Mouse (Mus musculus): ENCODE measurements around the gene Ptpn13. TPM values are rescaled to one million over a fixed set of nuclear protein-coding genes. Genes with fewer than 3 reads are reported as not detected.

Gene Ptpn13
- polyA plus RNA-seq, 1 experiment from 2014 or later, result 4.1 TPM

- H3K4me3 ChIP-seq (replicated peaks; ENCODE audit: low read length), result no peak overlapping the region
- H3K9ac ChIP-seq (replicated peaks; ENCODE audit: low read depth, low read length), result no peak overlapping the region
- H3K4me1 ChIP-seq (replicated peaks; ENCODE audit: control insufficient read depth, insufficient read depth, low read length), result peaks cover 8% of the 10 kb centered on the region
- H3K27me3 ChIP-seq (replicated peaks; ENCODE audit: control insufficient read depth, insufficient read depth, low read length), result no peaks in the 10 kb centered on the region
- H3K9me3 ChIP-seq (ENCODE audit: control insufficient read depth, low read length), result no peaks in the 10 kb centered on the region
- no peak for ATAC-seq
- no peak overlapping the region for H3K4me2 ChIP-seq (ENCODE audit: low read length)
- 93% methylated on average over 5 of the region's 5 CpGs for WGBS
- H3K27ac ChIP-seq (ENCODE audit: low read length), result no peak overlapping the region
- no peaks in the 10 kb centered on the region for H3K36me3 ChIP-seq (ENCODE audit: control insufficient read depth, insufficient read depth)
Measured at GRCm38 (mm10) chr5:103624831-103625230, 199.8 kb downstream of the Ptpn13 start.

- peaks cover 11% of the 10 kb centered on the region for H3K4me1 ChIP-seq (replicated peaks; ENCODE audit: control insufficient read depth, insufficient read depth, low read length)
- H3K27ac ChIP-seq (ENCODE audit: low read length), result no peak overlapping the region
- H3K9ac ChIP-seq (replicated peaks; ENCODE audit: low read depth, low read length), result no peak overlapping the region
- H3K4me3 ChIP-seq (replicated peaks; ENCODE audit: low read length), result no peak overlapping the region
- no peak overlapping the region for H3K4me2 ChIP-seq (ENCODE audit: low read length)
- no peaks in the 10 kb centered on the region for H3K9me3 ChIP-seq (ENCODE audit: control insufficient read depth, low read length)
- no peak for ATAC-seq
- H3K36me3 ChIP-seq (ENCODE audit: control insufficient read depth, insufficient read depth), result no peaks in the 10 kb centered on the region
- H3K27me3 ChIP-seq (replicated peaks; ENCODE audit: control insufficient read depth, insufficient read depth, low read length), result no peaks in the 10 kb centered on the region
- WGBS, result 82% methylated on average over 6 of the region's 6 CpGs
Measured at GRCm38 (mm10) chr5:103628499-103628898, 203.5 kb downstream of the Ptpn13 start.

- Histone ChIP-seq H3K27ac (ENCODE audit: low read length) (no peak within 1 kb of the TSS), H3K9me3 (ENCODE audit: control insufficient read depth, low read length) (no peaks in the 10 kb centered on the region)
- ATAC-seq, result peak; percentile 77
Measured at GRCm38 (mm10) chr5:103629111-103629764, 204.2 kb downstream of the Ptpn13 start, which contains the start of gene Slc10a6. TSS of gene Slc10a6 (minus strand) at chr5:103629403.

GRCm38 (mm10) chr5:103629854-103630580 lies 205.0 kb downstream of the Ptpn13 start:
- WGBS, result 73% methylated on average over 9 of the region's 9 CpGs
- Histone ChIP-seq H3K27ac (ENCODE audit: low read length) (no peak overlapping the region), H3K9ac (replicated peaks; ENCODE audit: low read depth, low read length) (no peak overlapping the region), H3K36me3 (ENCODE audit: control insufficient read depth, insufficient read depth) (no peaks in the 10 kb centered on the region), H3K4me3 (replicated peaks; ENCODE audit: low read length) (no peak overlapping the region), H3K27me3 (replicated peaks; ENCODE audit: control insufficient read depth, insufficient read depth, low read length) (no peaks in the 10 kb centered on the region), H3K4me2 (ENCODE audit: low read length) (no peak overlapping the region), H3K9me3 (ENCODE audit: control insufficient read depth, low read length) (no peaks in the 10 kb centered on the region), H3K4me1 (replicated peaks; ENCODE audit: control insufficient read depth, insufficient read depth, low read length) (peaks cover 11% of the 10 kb centered on the region)
- no peak for ATAC-seq

More at GRCm38 (mm10) chr5:103629111-103629764, 204.2 kb downstream of the Ptpn13 start, which contains the start of gene Slc10a6:
- peaks cover 11% of the 10 kb centered on the region for H3K4me1 ChIP-seq (replicated peaks; ENCODE audit: control insufficient read depth, insufficient read depth, low read length)
- no peak within 1 kb of the TSS for H3K4me3 ChIP-seq (replicated peaks; ENCODE audit: low read length)
- no peaks in the 10 kb centered on the region for H3K27me3 ChIP-seq (replicated peaks; ENCODE audit: control insufficient read depth, insufficient read depth, low read length)
- 55% methylated on average over 17 of the region's 17 CpGs for WGBS
- H3K9ac ChIP-seq (replicated peaks; ENCODE audit: low read depth, low read length), result no peak within 1 kb of the TSS
- H3K36me3 ChIP-seq (ENCODE audit: control insufficient read depth, insufficient read depth), result no peaks in the 10 kb centered on the region
- H3K4me2 ChIP-seq (ENCODE audit: low read length), result no peak within 1 kb of the TSS

- WGBS, result 92% methylated on average over 2 of the region's 2 CpGs
- Histone ChIP-seq H3K4me2 (ENCODE audit: low read length) (no peak overlapping the region), H3K27me3 (replicated peaks; ENCODE audit: control insufficient read depth, insufficient read depth, low read length) (no peaks in the 10 kb centered on the region), H3K4me3 (replicated peaks; ENCODE audit: low read length) (no peak overlapping the region), H3K9me3 (ENCODE audit: control insufficient read depth, low read length) (no peaks in the 10 kb centered on the region), H3K9ac (replicated peaks; ENCODE audit: low read depth, low read length) (no peak overlapping the region), H3K27ac (ENCODE audit: low read length) (no peak overlapping the region), H3K36me3 (ENCODE audit: control insufficient read depth, insufficient read depth) (no peaks in the 10 kb centered on the region), H3K4me1 (replicated peaks; ENCODE audit: control insufficient read depth, insufficient read depth, low read length) (no peaks in the 10 kb centered on the region)
- ATAC-seq, result no peak
Measured at GRCm38 (mm10) chr5:103637162-103637561, 212.2 kb downstream of the Ptpn13 start.

- no peak overlapping the region for H3K9ac ChIP-seq (replicated peaks; ENCODE audit: low read depth, low read length)
- ATAC-seq, result no peak
- H3K4me2 ChIP-seq (ENCODE audit: low read length), result no peak overlapping the region
- no peak overlapping the region for H3K27ac ChIP-seq (ENCODE audit: low read length)
- H3K4me3 ChIP-seq (replicated peaks; ENCODE audit: low read length), result no peak overlapping the region
- no peaks in the 10 kb centered on the region for H3K27me3 ChIP-seq (replicated peaks; ENCODE audit: control insufficient read depth, insufficient read depth, low read length)
- H3K9me3 ChIP-seq (ENCODE audit: control insufficient read depth, low read length), result no peaks in the 10 kb centered on the region
- H3K36me3 ChIP-seq (ENCODE audit: control insufficient read depth, insufficient read depth), result no peaks in the 10 kb centered on the region
- H3K4me1 ChIP-seq (replicated peaks; ENCODE audit: control insufficient read depth, insufficient read depth, low read length), result no peaks in the 10 kb centered on the region
- 100% methylated on average over 1 of the region's 1 CpGs for WGBS
Measured at GRCm38 (mm10) chr5:103644167-103644566, 219.2 kb downstream of the Ptpn13 start.

GRCm38 (mm10) chr5:103647320-103647719 lies 222.3 kb downstream of the Ptpn13 start:
- H3K27me3 ChIP-seq (replicated peaks; ENCODE audit: control insufficient read depth, insufficient read depth, low read length), result no peaks in the 10 kb centered on the region
- no peak overlapping the region for H3K27ac ChIP-seq (ENCODE audit: low read length)
- no peak overlapping the region for H3K4me3 ChIP-seq (replicated peaks; ENCODE audit: low read length)
- no peak for ATAC-seq
- no peak overlapping the region for H3K9ac ChIP-seq (replicated peaks; ENCODE audit: low read depth, low read length)
- no peaks in the 10 kb centered on the region for H3K9me3 ChIP-seq (ENCODE audit: control insufficient read depth, low read length)
- 87% methylated on average over 3 of the region's 3 CpGs for WGBS
- no peaks in the 10 kb centered on the region for H3K36me3 ChIP-seq (ENCODE audit: control insufficient read depth, insufficient read depth)
- no peaks in the 10 kb centered on the region for H3K4me1 ChIP-seq (replicated peaks; ENCODE audit: control insufficient read depth, insufficient read depth, low read length)
- no peak overlapping the region for H3K4me2 ChIP-seq (ENCODE audit: low read length)

Other genes starting within 250 kb of the Ptpn13 start
- gene Mapk10, start 213.9 kb upstream of the Ptpn13 start, polyA plus RNA-seq (2015; fragmentation: Nextera tagmentation; extraction: Ambion mirVana), result 90.9 and 96.2 TPM in 2 replicates
- gene Slc10a6, start 204.2 kb downstream of the Ptpn13 start, polyA plus RNA-seq (2015; fragmentation: Nextera tagmentation; extraction: Ambion mirVana), result not detected in 2 replicates
- 0.34 and 0.41 TPM in 2 replicates for gene 1700016H13Rik, start 230.8 kb downstream of the Ptpn13 start, polyA plus RNA-seq (2015; fragmentation: Nextera tagmentation; extraction: Ambion mirVana)

All from forebrain, embryonic 16.5 days (tissue).